Mouse (Mus musculus): ENCODE measurements at regions not wholly inside any gene's neighbourhood (a gene's known extent, or its start where the extent isn't known, plus 50 kb on each side); places are given as distances from the start of the nearest gene placed in this dataset.

DNA sequence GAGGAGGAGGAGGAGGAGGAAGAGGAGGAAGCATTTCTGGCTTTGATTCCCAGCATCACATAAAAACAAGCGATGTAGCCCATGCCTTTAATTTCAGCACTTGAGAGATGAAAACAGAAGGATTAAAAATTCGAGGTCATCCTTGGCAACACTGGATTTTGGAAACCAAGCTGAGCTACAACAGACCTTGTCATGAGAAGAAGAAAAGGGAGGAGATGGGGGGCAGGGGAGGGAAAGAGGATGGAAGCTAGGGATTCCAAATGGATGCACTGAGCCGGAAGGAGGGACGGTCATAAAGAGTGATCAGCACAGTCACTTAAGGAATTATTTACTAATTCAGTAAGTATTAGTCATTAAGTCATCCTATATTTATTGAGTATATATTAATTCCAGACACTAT lies 55.1 kb upstream of the Cnksr3 start:
- DNase-seq: no peak

GRCm38 (mm10) chr10:7265412-7265811 lies 53.4 kb upstream of the Cnksr3 start:
- no peak for DNase-seq

DNA sequence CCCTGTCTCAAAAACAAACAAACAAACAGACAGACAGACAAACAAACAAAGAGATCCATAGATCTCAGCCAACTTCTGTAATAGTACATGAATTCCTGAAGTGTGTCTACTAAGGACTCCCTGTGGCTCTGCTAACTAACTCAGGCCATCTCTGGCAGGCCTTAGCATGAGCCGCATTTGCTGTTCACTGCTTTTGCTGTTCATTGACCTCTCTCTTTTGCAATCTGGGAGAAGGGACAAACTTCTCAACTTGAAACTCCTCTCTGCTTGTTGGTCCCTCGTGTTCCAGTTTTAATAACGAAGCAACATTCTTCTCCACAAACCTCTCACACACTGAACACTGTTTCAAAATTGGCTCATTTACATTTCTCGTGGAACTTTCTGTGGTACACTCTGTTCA lies 52.7 kb upstream of the Cnksr3 start:
- DNase-seq: no peak

Measured in retina, postnatal 1 day (tissue).